Mouse (Mus musculus): ENCODE measurements around the gene Pgpep1l.

Gene Pgpep1l

GRCm38 (mm10) chr7:68262612-68263200 lies 1.3 kb downstream of the Pgpep1l start:
- no peak for ATAC-seq (ENCODE audit: low TSS enrichment)

GRCm38 (mm10) chr7:68259523-68260081 lies 4.4 kb downstream of the Pgpep1l start:
- ATAC-seq (ENCODE audit: low TSS enrichment), result no peak

DNA sequence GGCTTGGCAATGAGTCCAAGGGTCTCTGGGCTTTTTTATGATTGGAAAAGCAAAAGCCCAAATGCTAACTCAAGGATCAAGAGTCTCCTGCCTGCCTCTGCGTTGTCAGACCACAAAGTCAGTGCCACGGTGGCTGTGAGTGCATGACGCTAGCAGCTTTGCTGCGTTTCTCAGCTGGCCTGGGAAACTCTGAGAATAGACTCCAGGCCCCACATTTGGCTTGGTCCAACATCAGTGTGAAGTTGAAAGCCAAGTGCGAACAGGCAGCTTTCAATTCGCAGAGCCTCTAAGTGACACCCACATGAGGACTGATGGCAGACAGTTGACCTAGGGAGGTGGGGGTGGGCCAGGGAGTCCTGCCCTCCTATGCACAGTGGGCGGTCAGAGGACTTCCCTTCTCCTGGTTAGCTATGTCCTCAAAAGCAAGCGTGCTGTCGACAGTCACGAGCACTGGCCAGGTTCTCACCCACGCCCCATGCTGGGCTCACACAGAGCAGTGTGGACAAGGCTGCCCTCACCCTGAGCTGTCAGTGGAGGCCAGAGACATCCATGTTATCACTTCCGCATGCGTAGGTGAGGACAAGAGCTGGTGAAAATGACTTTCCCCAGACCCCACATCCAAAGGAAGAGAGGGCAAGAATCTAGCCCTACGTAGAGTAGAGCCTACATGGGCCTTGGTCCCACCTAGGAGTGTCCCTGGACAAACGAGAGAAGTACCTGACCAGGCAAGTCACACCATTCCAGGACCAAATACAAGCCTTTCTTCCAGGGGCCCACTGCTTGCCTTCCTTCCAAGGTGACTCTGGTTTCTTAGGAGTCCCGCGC lies 5.5 kb downstream of the Pgpep1l start:
- ATAC-seq (ENCODE audit: low TSS enrichment), result no peak

- no peak for ATAC-seq (ENCODE audit: low TSS enrichment)
Observed at GRCm38 (mm10) chr7:68257767-68258166, 6.3 kb downstream of the Pgpep1l start.

GRCm38 (mm10) chr7:68250902-68251301 lies 13.1 kb downstream of the Pgpep1l start:
- ATAC-seq (ENCODE audit: low TSS enrichment), result no peak

DNA sequence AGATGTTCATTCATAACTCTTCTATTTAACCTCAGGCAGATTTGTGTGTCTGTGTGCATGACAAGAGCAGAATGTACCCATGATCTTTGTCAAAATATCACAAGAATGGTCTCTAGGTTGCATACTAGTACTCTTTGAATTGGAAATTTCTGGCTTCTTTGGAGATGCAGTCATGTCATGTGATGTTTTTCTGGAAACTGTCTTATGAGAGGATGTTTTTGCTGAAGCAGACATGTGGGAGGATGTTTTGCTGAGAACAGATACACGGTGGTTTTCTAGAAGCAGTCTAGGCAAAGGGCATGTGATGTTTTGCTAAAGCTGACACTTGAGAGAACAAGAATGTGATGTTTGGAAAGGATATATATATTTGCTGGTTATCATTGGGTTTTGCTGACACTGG lies 13.6 kb downstream of the Pgpep1l start:
- no peak for ATAC-seq (ENCODE audit: low TSS enrichment)

GRCm38 (mm10) chr7:68246249-68246648 lies 17.8 kb downstream of the Pgpep1l start:
- no peak for ATAC-seq (ENCODE audit: low TSS enrichment)

GRCm38 (mm10) chr7:68245681-68246080 lies 18.4 kb downstream of the Pgpep1l start:
- ATAC-seq (ENCODE audit: low TSS enrichment), result no peak

- ATAC-seq (ENCODE audit: low TSS enrichment), result no peak
Observed at GRCm38 (mm10) chr7:68241205-68241604, 22.8 kb downstream of the Pgpep1l start.

DNA sequence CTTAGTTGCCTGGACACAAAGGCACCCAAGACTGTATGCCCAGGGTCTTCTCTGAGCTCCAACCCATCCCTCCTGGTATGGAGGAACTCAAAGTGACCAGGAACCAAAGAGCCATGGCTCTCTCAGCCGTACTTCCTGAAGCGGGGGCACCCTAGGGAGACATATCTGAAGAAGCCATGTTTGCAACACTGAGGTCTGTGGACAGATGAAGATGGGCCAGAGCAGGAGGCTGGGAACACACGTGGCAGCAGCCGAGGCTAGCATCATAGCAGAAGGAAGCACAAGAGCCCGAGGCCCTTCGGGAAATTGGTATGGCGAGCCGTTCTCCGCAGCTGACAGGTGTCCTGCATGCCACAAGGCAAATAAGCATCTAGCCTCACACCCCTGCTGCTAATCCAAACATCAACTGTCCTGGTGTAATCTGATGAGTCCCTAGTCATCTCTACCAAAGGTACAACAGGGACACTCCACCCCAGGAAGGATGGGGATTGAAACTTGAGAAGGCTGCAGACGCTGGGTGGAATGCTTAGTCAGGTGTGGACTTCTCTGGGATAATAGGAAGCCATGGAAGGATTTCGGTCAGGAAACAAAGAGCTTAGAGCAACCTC lies 24.7 kb downstream of the Pgpep1l start:
- ATAC-seq (ENCODE audit: low TSS enrichment), result no peak

DNA sequence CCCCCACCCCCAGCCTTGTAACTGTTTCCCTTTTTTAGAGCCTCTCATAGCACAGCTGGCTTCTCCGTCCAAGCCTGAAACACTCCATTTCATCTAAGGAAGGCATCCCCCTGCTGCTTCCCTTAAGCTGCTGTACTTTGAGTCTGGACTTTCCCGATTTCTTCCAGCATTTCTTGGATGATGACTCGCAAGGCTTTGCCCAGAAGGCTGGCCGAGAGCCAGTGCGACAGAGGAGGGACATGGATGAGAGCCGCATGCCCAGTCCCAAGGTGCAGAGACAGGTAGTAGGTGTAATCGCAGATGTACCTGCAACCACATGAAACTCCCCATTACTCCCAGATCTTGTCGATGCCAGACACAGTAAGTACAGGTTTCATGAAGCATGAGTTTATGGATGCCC lies 27.2 kb downstream of the Pgpep1l start:
- no peak for ATAC-seq (ENCODE audit: low TSS enrichment)

DNA sequence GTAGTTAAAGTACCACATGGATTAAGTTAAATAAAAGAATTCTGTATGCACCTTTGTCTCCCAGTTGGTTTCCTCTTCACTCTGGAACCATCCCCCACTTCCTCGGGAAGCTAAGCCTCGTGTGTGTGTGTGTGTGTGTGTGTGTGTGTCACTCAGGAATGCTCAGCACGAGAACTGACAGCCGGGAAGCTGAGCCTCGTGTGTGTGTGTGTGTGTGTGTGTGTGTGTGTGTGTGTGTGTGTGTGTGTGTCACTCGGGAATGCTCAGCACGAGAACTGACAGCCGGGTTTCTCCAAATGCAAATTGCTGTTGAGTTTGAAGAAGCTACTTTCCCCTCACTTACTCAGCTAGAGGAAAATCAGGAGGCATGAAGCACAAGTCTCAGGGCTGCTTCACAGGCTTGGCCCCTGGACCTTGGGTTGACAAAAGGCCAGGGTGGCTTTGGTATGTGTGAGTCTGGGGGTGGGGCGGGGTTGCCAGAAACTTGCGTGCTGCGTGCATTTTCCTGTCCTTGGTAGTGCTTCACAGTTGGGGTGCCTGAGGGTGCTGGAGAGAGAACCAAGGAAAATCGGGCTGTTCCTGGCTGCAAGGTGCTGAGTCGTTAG lies 30.3 kb downstream of the Pgpep1l start:
- ATAC-seq (ENCODE audit: low TSS enrichment), result no peak

- no peak for ATAC-seq (ENCODE audit: low TSS enrichment)
Observed at GRCm38 (mm10) chr7:68232521-68232920, 31.5 kb downstream of the Pgpep1l start.

- ATAC-seq (ENCODE audit: low TSS enrichment), result no peak
Observed at GRCm38 (mm10) chr7:68230831-68231230, 33.2 kb downstream of the Pgpep1l start.

GRCm38 (mm10) chr7:68228491-68228890 lies 35.5 kb downstream of the Pgpep1l start:
- no peak for ATAC-seq (ENCODE audit: low TSS enrichment)

DNA sequence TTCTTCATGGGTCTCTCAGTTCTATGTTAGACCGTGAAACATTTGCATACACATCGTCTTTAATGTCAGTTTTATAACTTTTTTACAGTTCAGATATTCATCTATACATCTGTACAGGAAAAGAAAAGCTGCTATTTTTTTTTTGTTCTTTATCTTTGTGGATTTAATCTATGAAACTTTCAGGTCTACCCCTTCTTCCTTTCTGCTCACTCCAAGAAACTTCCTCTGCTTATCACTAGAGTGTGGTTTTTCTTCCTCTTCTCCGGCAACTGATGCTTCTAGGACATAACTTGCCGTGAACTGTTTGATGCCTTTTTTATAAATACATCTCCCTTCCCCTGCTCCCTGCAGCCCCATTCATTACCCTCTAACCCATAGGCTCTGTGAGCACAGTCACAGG lies 36.4 kb downstream of the Pgpep1l start:
- ATAC-seq (ENCODE audit: low TSS enrichment), result no peak

- no peak for ATAC-seq (ENCODE audit: low TSS enrichment)
Observed at GRCm38 (mm10) chr7:68227021-68227420, 37.0 kb downstream of the Pgpep1l start.

- peak; percentile 38; the same call in 1 of the 2 replicates for ATAC-seq (ENCODE audit: low TSS enrichment)
Observed at GRCm38 (mm10) chr7:68225427-68226054, 38.5 kb downstream of the Pgpep1l start.

DNA sequence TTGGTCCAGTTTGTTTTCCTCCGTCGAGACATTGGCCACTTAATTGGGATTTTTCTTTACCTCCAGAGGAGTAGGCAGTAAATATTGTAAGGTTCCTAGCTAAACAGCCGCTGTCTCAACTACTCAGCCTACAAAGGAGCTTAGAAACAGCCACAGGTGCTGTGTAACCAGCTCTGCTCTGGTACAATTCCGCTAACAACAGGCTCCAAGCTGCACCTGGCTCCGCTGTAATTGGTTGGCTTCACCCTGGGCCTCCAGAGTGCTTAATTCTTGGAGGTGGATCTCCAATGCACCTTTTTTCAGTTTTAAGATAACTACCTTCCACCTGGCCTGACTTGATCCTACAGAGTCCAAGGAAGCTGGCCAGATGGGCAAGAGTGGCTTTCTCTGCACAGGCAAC lies 40.0 kb downstream of the Pgpep1l start:
- no peak for ATAC-seq (ENCODE audit: low TSS enrichment)

DNA sequence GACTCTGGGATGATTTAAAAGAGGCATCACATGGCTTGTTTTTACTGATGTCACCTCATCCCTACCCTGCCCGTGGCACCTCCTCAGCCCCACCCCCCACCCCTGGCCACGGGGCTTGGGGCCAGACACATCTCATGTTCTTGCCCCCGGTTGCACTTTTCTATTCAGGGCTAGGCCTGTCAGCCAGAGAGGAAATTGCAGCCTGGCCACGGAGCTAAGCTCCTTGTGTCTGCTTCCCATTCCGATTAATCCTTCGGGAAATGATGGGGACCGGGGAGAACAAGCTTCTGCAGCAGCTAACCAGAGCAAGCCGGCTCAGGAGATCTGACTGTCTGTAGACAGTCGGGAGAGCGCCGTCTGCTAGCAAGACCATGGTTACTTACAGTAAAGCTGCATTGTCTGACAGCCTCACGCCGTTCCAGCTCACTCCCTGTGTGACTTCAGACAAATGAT lies 40.7 kb downstream of the Pgpep1l start:
- no peak for ATAC-seq (ENCODE audit: low TSS enrichment)

DNA sequence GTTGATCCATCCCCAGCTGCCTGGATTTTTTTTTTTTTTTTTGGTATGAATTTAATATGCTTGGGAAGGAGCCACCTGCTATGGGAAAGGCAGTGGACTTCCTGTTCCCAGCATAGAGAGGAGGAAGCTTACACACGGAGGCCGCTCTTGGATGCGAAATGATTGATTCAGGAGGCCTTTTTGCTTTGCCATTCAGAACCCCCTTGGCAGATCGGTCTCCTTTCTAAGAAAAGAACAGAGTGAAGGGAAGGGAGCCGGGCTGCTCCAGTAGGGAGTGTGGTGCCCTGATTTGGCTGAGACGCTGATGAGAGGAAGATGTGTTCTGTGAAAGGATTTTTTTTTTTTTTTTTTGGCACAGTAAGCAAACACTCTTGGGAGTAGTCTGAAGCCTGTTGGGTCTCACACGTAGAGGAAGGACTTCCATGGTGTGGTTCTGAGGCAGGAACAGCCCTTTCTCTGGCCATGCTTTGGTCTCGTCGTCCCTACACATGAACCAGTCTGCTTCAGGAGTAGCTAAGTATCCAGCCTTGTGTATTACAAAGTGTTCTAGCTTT lies 42.3 kb downstream of the Pgpep1l start:
- peak; percentile 81 for ATAC-seq (ENCODE audit: low TSS enrichment)
